In genomic region chr12:64977518-64977917, GRCm38 (mm10) we compare ENCODE assay signal across 33 mouse cellular contexts.
"Had no signal": no experiment of that assay in that cellular context is flagged by ENCODE, and none has a peak within 500 bp of the region (broad histone marks: within the 10 kb centered on the region; RNA-seq: fewer than 3 reads in every experiment).

No protein-coding gene starts in this region.

- ATAC-seq: hindbrain, embryonic 16.5 days; hindbrain, postnatal 0 days; inflammation-experienced regulatory T-cells, adult 6 months; intestine, embryonic 15.5 days; intestine, embryonic 16.5 days; intestine, postnatal 0 days had no signal

- H3K4me1 ChIP-seq: heart, embryonic 12.5 days; hindbrain, embryonic 10.5 days; intestine, embryonic 15.5 days had no signal

- H3K27ac ChIP-seq: heart, embryonic 13.5 days; heart, embryonic 15.5 days; hindbrain, embryonic 10.5 days; hindbrain, embryonic 12.5 days; hindbrain, embryonic 13.5 days; hindbrain, embryonic 14.5 days; hindbrain, embryonic 15.5 days; hindbrain, postnatal 0 days; intestine, embryonic 15.5 days; kidney, embryonic 15.5 days; kidney, postnatal 0 days; layer of hippocampus, adult 2 months; left cerebral cortex, adult 2 months had no signal

- H3K27me3 ChIP-seq: heart, embryonic 12.5 days; heart, embryonic 13.5 days; heart, embryonic 15.5 days; hindbrain, embryonic 12.5 days; hindbrain, embryonic 13.5 days; hindbrain, embryonic 15.5 days; intestine, embryonic 15.5 days; kidney, embryonic 15.5 days had no signal

- H3K9me3 ChIP-seq: heart, embryonic 12.5 days; heart, embryonic 13.5 days; heart, embryonic 15.5 days; hindbrain, embryonic 10.5 days; hindbrain, embryonic 12.5 days; hindbrain, embryonic 13.5 days; hindbrain, embryonic 15.5 days; intestine, embryonic 15.5 days; kidney, embryonic 15.5 days had no signal

- H3K4me3 ChIP-seq: heart, embryonic 12.5 days; heart, embryonic 13.5 days; heart, embryonic 15.5 days; hindbrain, embryonic 10.5 days; hindbrain, embryonic 12.5 days; hindbrain, embryonic 13.5 days; hindbrain, embryonic 15.5 days; intestine, embryonic 15.5 days; kidney, embryonic 15.5 days; layer of hippocampus, adult 2 months; left cerebral cortex, adult 2 months had no signal

- DNase-seq: heart, postnatal 10 days; heart, postnatal 14 days; heart, postnatal 36 days; heart, postnatal 4 days; kidney, adult 11 months; kidney, adult 18-20 months; kidney, adult 8-10 months; kidney, adult 9 months; kidney, postnatal 10 days; kidney, postnatal 14 days; kidney, postnatal 25 days; kidney, postnatal 36 days; kidney, postnatal 4 days; layer of hippocampus, adult 9-11 months; layer of hippocampus, postnatal 36 days had no signal

- H3K9ac ChIP-seq: heart, embryonic 12.5 days; heart, embryonic 13.5 days; heart, embryonic 15.5 days; hindbrain, embryonic 12.5 days; hindbrain, embryonic 13.5 days; hindbrain, embryonic 14.5 days; hindbrain, embryonic 15.5 days; intestine, embryonic 15.5 days; kidney, embryonic 15.5 days had no signal
